Mouse (Mus musculus): ENCODE measurements at regions not wholly inside any gene's neighbourhood (a gene's known extent, or its start where the extent isn't known, plus 50 kb on each side); places are given as distances from the start of the nearest gene placed in this dataset.

DNA sequence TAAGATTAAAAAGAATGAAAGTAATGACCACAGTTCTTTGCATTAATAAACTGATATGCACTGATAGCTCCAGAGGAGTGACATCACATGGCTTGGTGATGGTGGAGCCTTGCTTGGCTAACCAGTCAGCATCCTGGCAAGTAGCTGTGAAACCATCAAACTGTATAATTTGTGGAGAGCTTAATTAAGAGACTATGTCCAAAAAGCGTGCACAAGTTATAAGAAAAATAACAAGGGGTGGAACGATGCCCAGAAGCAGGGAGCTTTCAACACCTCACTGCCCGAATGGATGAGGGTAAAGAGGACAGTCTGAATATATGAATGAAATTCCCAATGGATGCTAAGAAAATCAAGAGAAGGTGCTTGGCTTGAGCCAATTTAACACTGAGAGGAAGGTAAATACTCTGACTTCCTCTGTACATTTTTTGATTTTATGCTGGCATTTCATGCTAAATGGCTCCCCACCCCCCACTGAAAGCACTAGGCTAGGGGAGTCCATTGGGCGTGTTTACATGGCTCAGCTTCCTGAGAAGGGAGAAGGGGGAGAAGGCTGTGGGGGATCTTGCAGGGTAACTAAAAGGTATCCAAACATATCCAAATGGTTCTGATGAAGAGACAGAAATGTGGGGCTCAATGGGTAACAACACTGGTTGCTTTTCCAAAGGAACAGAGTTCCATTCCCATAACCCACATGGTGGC, 150.2 kb upstream of the L3mbtl3 start:
- TF ChIP-seq CTCF (IDR thresholded peaks at IDR 0.05; ENCODE audit: low read depth) (no peak), EP300 (IDR thresholded peaks at IDR 0.05; ENCODE audit: low read depth) (no peak)
